Mouse (Mus musculus) heart, embryonic 13.5 days (tissue): ENCODE measurements at regions not wholly inside any gene's neighbourhood (a gene's known extent, or its start where the extent isn't known, plus 50 kb on each side); places are given as distances from the start of the nearest gene placed in this dataset.
"Not testable (repeated sequence)": the region's sequence is repeated elsewhere in the genome, so short reads cannot be mapped to it uniquely, and the experiment has no call there.

Experiments
- ATAC-seq: fragments of 200-750 bp; cut with Nextera tagmentation; 2 replicates; pipeline ENCODE4 v1.8.0; 2017; ENCODE audit warnings: moderate TSS enrichment; ENCODE audit not compliant: insufficient number of reproducible peaks, low FRiP score, low TSS enrichment; ENCODE audit errors: extremely low read depth
- H3K27ac ChIP-seq: fragments of 300-500 bp; sonication (generic); replicated peaks from 2 replicates; pipeline ENCODE4 v1.5.1; 2015; ENCODE audit warnings: moderate library complexity, mild to moderate bottlenecking, inconsistent platforms
- H3K27me3 ChIP-seq: fragments of 300-500 bp; sonication (generic); replicated peaks from 2 replicates; pipeline ENCODE4 v1.6.1; 2015; ENCODE audit warnings: mild to moderate bottlenecking, inconsistent platforms
- H3K36me3 ChIP-seq: fragments of 300-500 bp; sonication (generic); 2 replicates; pipeline ENCODE4 v1.6.1; 2015; ENCODE audit warnings: mild to moderate bottlenecking, inconsistent platforms
- H3K4me1 ChIP-seq: fragments of 300-500 bp; sonication (generic); 2 replicates; pipeline ENCODE4 v1.6.1; 2015; ENCODE audit warnings: inconsistent platforms
- H3K4me2 ChIP-seq: fragments of 300-500 bp; sonication (generic); 2 replicates; pipeline ENCODE4 v1.6.1; 2015; ENCODE audit warnings: inconsistent platforms, mild to moderate bottlenecking, moderate library complexity
- H3K4me3 ChIP-seq: fragments of 300-500 bp; sonication (generic); 2 replicates; pipeline ENCODE4 v1.5.1; 2015; ENCODE audit warnings: moderate library complexity, mild to moderate bottlenecking, inconsistent platforms
- H3K9ac ChIP-seq: fragments of 300-500 bp; sonication (generic); 2 replicates; pipeline ENCODE4 v1.6.1; 2015; ENCODE audit warnings: inconsistent platforms, mild to moderate bottlenecking, moderate library complexity
- H3K9me3 ChIP-seq: fragments of 300-500 bp; sonication (generic); 2 replicates; pipeline ENCODE4 v1.6.1; 2016; ENCODE audit warnings: inconsistent platforms
- WGBS: fragments of 180-500 bp; shearing (Covaris S2); methylation state at CpG from one replicate; pipeline ENCODE4 v1.1.7; 2015; ENCODE audit warnings: mixed read lengths; 5-methylcytosine and 5-hydroxymethylcytosine counted together

DNA sequence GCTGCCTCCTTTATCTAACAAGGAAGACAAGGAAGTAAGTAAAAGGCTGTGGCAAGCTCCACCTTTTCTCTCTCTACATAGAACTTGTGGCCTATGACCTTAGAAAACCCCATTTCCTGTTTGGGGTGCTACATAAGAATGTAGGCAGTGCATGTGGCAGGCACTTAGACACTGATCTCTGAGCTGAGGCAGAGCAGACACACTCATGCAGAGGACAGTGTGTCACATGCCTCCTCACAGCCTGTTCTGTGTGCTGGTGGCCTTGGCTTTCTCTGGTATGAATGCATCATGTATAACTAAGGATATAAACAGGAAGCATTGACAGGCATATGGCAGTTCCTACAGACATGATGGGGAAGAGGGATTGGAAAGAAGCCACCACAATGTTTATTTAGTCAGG, 678.5 kb upstream of the Olfr1507 start:
- H3K9me3 ChIP-seq, H3K4me1 ChIP-seq, ATAC-seq, H3K27me3 ChIP-seq, H3K4me3 ChIP-seq, H3K9ac ChIP-seq, H3K36me3 ChIP-seq, H3K4me2 ChIP-seq, H3K27ac ChIP-seq: not testable (repeated sequence)

DNA sequence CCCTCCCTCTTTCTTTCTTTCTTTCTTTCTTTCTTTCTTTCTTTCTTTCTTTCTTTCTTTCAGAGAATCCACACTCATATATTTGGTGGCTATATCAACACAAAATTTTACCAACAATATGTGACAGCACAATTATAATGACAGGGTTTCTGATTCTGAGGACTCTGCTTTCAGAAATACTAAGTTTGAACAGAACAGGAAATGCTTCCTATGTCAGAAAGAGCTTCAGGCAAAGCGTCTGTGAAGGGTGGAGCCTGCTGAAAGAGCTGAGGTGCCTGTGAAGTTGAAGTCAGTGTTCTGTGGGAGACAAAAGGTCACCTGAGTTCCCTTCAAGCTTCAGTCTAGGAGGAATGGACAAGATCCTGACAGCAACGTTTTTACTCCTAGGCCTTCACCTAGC, 670.8 kb upstream of the Olfr1507 start:
- not testable (repeated sequence) for H3K9ac ChIP-seq, H3K4me1 ChIP-seq, H3K36me3 ChIP-seq, ATAC-seq, H3K4me2 ChIP-seq, H3K4me3 ChIP-seq, H3K27me3 ChIP-seq, H3K27ac ChIP-seq, H3K9me3 ChIP-seq
- no CpG with 5 or more reads among the region's 2 CpGs for WGBS

DNA sequence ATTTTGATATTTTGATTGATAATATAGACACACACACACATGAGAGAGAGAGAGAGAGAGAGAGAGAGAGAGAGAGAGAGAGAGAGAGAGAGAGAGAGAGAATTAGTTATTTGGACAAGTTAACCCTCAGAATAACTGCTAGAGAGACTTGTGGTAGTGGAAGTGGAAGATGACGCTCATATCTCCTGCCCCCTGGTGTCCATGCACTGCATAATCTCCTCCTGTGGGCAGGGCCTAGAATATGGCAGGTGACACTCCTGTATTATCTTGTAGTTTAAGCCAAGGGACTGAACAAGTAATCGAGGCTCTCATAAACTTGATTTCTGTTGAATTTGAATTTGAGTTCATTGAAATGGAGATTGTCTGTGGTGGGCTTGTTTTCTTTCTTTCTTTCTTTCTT, 663.5 kb upstream of the Olfr1507 start:
- not testable (repeated sequence) for H3K4me1 ChIP-seq, H3K27me3 ChIP-seq, H3K27ac ChIP-seq, H3K36me3 ChIP-seq, H3K9ac ChIP-seq, H3K4me2 ChIP-seq, H3K9me3 ChIP-seq, ATAC-seq, H3K4me3 ChIP-seq
- WGBS, result no CpG with 5 or more reads among the region's 2 CpGs

DNA sequence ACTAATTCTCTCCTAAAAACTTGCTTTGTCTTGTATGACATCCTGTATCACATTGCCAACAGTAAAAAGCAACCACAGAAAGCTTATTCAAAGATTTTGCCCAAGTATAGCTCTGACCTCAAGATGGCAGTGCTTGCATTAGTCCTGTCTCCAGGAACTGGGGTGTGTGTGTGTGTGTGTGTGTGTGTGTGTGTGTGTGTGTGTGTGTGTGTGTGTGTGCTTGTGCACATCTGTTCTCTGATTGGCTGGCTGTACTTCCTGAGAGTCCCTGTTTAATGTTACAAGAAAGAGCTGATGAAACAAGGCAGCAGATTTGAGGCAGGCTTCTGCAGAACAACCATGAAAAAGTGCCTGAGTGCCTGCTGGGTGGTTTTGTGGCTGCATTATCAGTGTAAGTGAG, 639.2 kb upstream of the Olfr1507 start:
- not testable (repeated sequence) for H3K9me3 ChIP-seq, H3K27me3 ChIP-seq, H3K4me1 ChIP-seq, H3K36me3 ChIP-seq, H3K4me3 ChIP-seq, H3K27ac ChIP-seq, H3K9ac ChIP-seq, ATAC-seq, H3K4me2 ChIP-seq

DNA sequence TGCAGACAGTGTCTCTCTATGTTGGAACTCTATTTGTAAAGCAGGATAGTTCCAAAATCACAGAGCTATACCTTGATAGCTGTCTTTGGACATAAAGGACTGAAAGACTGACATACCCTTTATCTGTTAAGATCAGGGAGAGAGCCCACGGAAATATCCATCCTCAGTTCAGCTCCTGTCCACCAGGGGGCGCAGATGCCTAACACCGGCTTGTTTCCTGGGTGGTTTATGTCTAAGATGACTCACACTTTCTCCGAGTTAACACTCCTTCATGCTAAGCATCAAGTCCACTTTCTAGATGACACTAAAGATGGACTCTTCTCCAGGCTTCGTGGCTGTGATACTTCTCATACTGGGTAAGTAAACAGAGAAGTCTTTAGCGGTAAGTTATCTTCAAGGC, 636.8 kb upstream of the Olfr1507 start:
- not testable (repeated sequence) for ATAC-seq, H3K27me3 ChIP-seq, H3K4me1 ChIP-seq, H3K27ac ChIP-seq, H3K9me3 ChIP-seq, H3K4me3 ChIP-seq, H3K36me3 ChIP-seq, H3K9ac ChIP-seq, H3K4me2 ChIP-seq
- 18% methylated on average over 6 of the region's 6 CpGs for WGBS

DNA sequence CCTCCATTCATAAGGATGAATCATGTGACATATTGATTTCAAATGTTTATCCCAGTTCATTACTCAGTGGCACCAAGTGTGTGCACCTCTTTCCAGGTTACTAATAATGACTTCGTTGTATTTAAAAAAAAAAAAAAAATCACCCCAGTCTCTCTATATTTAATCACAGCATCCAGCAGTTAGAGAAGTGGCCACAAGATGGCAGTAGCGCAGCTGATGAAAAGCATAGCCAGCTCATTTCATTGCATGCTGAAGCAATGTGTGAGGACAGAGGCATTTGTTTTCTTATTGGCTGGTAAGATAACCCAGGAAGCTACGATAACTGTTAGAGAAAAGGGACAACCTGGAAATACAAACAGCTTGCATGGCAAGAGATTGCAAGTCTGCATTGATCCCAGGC, 626.2 kb upstream of the Olfr1507 start:
- H3K27me3 ChIP-seq, H3K4me2 ChIP-seq, ATAC-seq, H3K36me3 ChIP-seq, H3K4me3 ChIP-seq, H3K9ac ChIP-seq, H3K9me3 ChIP-seq, H3K27ac ChIP-seq, H3K4me1 ChIP-seq: not testable (repeated sequence)
- 8% methylated on average over 2 of the region's 3 CpGs for WGBS

DNA sequence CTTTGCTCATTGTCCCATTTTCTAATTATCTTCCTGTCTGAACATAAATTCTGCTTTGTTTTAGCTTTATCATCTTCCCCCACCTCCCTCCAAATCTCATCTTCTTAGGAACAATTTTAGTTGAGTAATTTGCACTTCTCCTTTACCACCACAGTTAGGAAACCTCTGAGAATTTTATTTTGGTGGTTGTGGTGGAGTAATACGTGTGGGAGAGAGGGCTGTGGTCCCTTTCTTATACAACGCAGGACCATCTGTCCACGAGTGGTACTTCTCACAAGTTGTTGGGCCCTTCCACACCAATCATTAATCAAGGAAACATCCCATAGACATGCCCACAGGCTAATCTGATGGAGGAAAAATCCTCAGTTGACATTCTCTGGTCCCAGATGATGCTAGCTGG, 614.2 kb upstream of the Olfr1507 start:
- not testable (repeated sequence) for H3K4me3 ChIP-seq, H3K27me3 ChIP-seq, H3K4me2 ChIP-seq, H3K9me3 ChIP-seq, H3K27ac ChIP-seq, H3K36me3 ChIP-seq, H3K4me1 ChIP-seq, H3K9ac ChIP-seq, ATAC-seq
- 64% methylated on average over 3 of the region's 3 CpGs for WGBS

DNA sequence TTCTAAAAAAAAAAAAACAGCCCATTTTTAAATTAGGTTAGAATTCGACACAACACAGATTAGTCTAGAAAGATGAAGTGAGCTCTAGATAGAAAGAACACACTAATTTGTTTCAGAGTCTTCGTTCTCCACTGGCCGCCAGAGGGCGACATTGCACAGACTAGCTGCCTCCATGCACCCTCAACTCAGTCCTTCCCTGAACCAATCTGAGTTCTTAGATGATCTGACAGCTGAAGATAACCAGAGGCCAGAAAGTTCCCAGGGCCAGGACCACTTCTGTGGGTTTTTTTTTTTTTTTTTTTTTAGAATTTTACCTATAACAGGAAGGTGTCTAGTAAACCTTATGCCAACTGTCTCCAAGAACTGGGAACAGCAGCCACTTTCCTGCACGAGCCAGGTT, 605.8 kb upstream of the Olfr1507 start:
- H3K4me1 ChIP-seq, ATAC-seq, H3K4me3 ChIP-seq, H3K4me2 ChIP-seq, H3K27me3 ChIP-seq, H3K9ac ChIP-seq, H3K9me3 ChIP-seq, H3K27ac ChIP-seq, H3K36me3 ChIP-seq: not testable (repeated sequence)
- WGBS, result 18% methylated on average over 5 of the region's 5 CpGs

DNA sequence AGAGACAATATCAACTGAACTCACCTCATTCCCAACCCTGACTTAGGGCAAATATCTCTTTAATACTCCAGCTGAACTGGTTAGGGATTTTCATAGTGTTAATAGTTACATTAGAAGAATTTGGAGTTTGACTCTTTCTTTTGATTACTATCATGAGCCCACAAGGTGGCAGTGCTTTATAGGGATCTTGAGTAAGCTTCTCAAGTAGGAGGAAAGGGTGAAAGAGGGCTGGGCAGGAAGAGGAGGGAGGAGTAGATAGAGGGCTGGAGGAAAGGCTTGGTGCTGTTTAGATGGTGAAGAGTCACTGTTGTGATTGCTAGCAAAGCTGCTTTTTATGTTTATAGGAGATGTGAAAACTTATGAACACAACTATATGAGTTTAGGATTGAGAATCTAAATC, 595.4 kb upstream of the Olfr1507 start:
- H3K9ac ChIP-seq, H3K36me3 ChIP-seq, H3K27ac ChIP-seq, H3K4me1 ChIP-seq, H3K4me2 ChIP-seq, ATAC-seq, H3K27me3 ChIP-seq, H3K9me3 ChIP-seq, H3K4me3 ChIP-seq: not testable (repeated sequence)

DNA sequence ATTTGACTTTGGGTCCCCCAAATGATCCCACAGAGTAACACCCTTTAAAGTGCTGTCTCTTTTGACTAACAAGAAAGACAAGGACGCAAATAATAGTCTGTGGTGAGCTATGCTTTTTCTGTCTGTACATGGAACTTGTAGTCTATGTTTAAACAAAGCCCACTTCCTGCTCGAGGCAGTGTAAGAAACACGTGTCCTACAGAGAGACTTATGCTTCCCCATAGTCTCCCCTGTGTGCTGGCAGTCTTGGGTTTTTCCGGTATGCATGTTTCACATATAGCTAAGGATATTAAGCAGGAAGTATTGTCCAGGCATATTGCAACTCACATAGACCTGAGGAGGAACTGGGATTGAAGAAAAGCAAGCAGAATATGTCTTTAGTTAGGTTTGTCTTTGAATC, 586.3 kb upstream of the Olfr1507 start:
- H3K4me3 ChIP-seq, H3K9ac ChIP-seq, H3K4me1 ChIP-seq, ATAC-seq, H3K9me3 ChIP-seq, H3K27ac ChIP-seq, H3K36me3 ChIP-seq, H3K4me2 ChIP-seq, H3K27me3 ChIP-seq: not testable (repeated sequence)
- WGBS, result 75% methylated on average over 4 of the region's 4 CpGs

DNA sequence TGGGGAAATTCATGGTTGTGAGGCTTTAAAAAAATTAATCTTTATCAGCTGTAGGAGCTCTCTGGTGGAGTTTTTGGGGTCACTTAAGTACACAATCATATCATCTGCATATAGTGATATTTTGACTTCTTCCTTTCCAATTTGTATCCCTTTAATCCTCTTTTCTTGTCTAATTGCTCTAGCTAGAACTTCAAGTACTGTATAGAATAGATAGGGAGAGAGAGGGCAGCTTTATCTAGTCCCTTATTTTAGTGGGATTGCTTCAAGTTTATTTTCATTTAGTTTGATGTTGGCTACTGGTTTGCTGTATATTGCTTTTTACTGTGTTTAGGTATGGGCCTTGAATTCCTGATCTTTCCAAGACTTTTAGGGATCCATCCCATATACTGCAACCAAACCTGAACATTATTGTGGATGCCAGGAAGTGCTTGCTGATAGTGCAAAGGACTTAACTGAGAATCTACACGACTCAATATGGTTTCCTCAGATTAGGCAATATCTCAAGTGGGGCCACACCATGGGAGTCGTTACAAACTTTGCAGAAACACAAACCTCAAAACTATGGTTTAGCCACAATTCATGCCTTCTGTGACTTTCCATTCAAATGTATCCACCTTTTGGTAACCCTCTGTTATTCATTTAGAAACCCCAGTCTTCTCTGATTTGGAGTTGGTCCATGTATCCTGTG, 585.6 kb upstream of the Olfr1507 start:
- not testable (repeated sequence) for H3K4me3 ChIP-seq, H3K4me1 ChIP-seq, H3K4me2 ChIP-seq, ATAC-seq, H3K9ac ChIP-seq, H3K27me3 ChIP-seq, H3K36me3 ChIP-seq, H3K27ac ChIP-seq, H3K9me3 ChIP-seq
- no CpG with 5 or more reads among the region's 2 CpGs for WGBS

DNA sequence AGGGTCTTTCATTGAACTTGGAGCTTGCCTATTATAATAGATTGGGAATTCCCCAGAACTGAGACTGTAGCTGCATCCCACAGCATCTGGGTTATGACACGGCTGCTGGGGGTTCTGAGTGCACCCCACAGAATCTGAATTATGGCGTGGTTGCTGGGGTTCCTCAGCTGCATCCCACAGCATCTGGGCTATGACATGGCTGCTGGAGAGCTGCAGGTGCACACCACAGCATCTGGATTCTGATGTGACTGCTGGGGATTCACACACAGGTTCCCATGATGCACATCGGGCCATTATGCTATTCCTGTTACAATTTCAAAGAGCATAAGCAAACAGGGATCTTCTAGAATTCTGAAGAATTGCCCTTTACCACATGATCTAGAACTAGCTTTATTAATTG, 585.0 kb upstream of the Olfr1507 start:
- WGBS, result 74% methylated on average over 3 of the region's 3 CpGs
- not testable (repeated sequence) for H3K9me3 ChIP-seq, H3K9ac ChIP-seq, H3K27ac ChIP-seq, H3K4me2 ChIP-seq, H3K4me3 ChIP-seq, H3K36me3 ChIP-seq, H3K4me1 ChIP-seq, H3K27me3 ChIP-seq, ATAC-seq

DNA sequence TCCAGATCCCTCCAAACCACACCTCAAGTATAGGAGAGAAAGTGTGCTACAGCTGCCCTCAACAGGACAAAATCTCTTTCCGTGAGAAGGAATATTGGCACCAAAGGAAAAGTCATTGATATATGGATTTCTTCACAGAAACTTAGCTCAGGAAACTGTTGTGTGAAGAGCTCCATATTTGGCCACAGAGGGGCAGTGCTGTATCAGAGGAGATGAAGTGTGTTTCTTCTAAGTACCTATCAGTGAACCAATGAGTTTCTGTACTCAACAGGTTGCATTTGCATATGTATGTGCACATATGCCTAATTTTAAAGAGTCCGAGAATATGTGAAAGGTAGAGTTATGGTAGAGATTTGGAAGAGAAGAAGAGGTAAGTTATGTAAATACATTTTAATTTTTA, 580.4 kb upstream of the Olfr1507 start:
- not testable (repeated sequence) for H3K4me2 ChIP-seq, H3K27me3 ChIP-seq
- 78% methylated on average over 2 of the region's 2 CpGs for WGBS

More for the DNA sequence above, 580.4 kb upstream of the Olfr1507 start:
- H3K9me3 ChIP-seq, H3K4me3 ChIP-seq, H3K36me3 ChIP-seq, ATAC-seq, H3K27ac ChIP-seq, H3K4me1 ChIP-seq, H3K9ac ChIP-seq: not testable (repeated sequence)
